Mouse (Mus musculus) pancreas, adult 10 weeks (tissue): ENCODE measurements around the gene Sigmar1. TPM values are rescaled to one million over a fixed set of nuclear protein-coding genes. Genes with fewer than 3 reads are reported as not detected.

ENCODE experiments used
- polyA plus RNA-seq: library from polyadenylated mRNA; stranded (reverse); fragments of 350-450 nt; fragmentation: Illumina TruSeq; extraction: RNeasy Lipid Tissue Mini Kit (QIAGEN cat#74804); gene quantifications from one replicate; pipeline ENCODE4 v1.2.3, GENCODE M21; 2015; ENCODE audit warnings: low read depth, low replicate concordance; ENCODE audit not compliant: insufficient read depth

The Sigmar1 gene
- polyA plus RNA-seq, result 12.5 TPM

DNA sequence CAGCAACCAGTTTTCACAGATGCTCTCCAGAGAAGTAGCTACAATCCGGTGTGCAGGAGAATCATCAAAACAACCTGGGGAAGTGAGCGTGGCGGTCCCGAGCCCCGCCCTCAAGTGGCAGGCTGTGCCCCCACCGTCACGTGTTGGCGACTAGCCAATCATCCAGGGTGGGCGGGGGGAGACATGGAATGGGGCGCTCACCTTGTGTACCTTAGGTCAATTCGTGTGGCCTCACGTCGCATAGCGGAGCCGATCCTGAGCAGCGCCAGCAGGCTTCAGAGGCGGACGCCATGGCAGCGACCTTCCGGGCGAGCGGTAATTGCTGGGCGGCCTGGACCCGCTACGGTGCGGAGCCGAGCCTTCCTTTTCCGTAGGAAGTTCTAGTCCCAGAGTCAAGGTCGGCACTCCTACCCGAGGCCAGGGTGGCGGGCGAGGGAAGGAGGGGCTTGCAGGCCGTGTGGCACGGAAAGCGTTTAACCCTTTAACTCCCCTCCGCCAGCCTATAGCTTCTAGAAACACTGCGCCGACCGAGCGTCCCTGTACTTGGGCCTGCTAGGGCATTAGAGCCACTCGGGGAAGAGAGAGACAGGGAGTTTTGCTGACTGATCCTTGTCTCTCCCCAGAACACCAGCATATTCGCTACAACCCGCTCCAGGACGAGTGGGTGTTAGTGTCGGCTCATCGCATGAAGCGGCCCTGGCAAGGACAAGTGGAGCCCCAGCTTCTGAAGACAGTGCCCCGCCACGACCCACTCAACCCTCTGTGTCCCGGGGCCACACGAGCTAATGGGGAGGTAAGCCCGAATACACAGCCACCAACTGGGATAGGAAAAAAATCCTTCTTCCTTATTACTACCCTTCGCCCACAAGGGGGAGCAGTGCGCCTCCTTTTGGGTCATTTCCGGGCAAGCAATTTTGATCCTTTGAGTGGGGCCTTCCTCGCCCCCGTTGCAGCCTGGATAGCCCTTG lies at the start of gene Sigmar1:
Sigmar1 (minus strand) TSS at position 820 of the 968 bp plus-strand sequence.

DNA sequence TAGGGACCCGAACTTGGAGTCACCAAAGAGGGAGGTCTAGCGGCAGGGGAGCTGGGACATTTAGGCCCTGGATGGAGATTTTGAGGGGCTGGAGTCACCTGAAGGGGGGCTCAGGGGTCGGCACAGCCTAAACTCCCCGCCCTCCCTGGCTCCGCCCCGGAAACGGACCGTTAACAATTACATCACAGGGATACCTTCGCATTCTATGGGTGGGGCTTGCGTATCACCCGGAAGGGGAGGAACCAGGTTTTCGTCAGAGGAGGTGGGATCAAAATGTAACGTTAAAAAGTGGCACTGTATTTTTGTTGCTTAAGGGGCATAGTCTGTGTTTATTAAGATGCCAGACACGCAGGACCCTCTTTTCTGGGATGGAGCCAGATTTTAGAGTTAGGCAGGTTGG lies 18.0 kb upstream of the Sigmar1 start, which contains the start of gene Ccl27a:
Ccl27a (minus strand) TSS at position 246 of the 400 bp plus-strand sequence.

DNA sequence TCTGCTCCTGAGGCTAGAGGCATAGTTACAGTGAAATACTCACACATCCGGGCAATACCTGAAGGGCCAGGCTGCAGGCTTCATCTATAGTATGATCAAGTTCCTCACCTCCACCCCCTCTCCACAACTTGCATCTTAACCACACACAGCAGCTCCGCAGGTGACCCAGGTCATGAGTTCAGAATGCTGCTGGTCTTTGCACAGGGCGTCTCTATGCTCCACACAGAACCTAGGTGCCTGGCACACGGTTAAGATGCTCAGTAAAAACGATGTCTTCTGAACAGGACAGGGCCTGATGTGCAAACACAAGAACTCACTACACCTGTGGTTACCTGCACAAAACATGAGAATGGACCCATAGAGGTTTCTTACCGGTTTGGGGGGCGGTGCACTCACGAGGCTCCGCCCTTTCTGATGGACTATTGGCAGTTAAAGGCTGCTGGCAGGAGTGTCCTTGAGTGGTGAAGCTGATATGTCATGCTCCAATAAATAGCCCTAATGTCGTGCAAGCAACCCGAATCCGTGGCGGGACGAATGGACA lies 1.1 kb downstream of the Sigmar1 start, which contains the start of gene Galt:
Galt (plus strand) TSS at position 432 of the 541 bp plus-strand sequence.

DNA sequence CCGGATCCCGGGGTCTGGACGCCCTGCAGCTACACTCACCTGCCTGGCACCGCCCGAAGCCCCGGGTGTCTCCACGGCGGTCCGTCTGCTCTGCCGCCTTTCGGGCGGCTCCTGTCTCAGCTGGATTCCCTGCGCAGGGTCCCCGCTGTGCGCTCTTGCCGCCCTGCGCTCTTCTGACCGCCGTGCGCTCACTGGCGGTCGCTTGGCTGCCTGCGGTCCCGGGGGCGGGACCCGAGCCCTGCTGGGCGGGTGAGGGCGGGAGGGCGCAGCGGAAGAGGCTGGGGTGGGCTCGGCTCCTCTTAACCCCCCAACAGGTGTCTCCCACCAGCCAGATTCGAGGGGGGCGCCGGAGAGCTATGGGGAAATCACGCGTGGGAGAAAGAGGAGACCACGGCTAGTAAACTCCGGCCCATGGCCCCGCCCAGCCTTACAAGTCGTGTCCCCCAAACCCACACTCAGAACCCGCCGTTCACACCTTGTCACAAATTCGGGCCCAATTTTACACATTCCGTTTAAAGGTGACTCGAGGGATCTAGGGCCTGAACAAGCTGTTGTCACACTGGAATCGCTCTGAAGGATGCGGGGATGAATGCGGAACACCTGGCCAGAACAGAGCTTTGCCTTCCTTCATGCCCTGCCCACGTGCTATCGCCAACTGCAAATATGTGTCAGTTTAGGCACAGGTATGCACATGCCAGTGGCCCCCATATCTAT lies 24.7 kb downstream of the Sigmar1 start, which contains the start of gene Arid3c:
Arid3c (minus strand) TSS at position 91 of the 714 bp plus-strand sequence.

DNA sequence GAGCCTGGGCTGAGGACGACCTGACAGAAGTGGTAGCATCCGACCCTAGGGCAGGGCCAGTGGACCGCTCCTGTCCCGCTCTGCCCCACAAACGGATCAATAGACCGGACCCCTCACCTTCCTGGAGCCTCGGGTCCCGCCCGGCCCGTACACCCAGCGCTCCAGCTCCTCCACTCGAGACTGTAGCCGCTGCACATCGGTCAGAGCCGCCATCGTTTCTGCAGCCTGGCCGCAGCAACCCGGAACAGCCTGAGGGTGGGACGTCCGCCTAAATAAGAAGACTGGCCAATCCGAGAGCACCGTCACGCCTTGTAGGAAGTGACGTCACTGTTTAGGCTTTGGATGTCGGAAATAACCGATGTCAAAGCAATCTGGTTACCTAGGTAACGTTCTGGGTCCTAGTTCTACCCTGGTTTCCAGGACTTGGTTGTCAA lies 33.0 kb downstream of the Sigmar1 start, which contains the start of gene Dctn3:
Dctn3 (minus strand) TSS at position 253 of the 434 bp plus-strand sequence.

DNA sequence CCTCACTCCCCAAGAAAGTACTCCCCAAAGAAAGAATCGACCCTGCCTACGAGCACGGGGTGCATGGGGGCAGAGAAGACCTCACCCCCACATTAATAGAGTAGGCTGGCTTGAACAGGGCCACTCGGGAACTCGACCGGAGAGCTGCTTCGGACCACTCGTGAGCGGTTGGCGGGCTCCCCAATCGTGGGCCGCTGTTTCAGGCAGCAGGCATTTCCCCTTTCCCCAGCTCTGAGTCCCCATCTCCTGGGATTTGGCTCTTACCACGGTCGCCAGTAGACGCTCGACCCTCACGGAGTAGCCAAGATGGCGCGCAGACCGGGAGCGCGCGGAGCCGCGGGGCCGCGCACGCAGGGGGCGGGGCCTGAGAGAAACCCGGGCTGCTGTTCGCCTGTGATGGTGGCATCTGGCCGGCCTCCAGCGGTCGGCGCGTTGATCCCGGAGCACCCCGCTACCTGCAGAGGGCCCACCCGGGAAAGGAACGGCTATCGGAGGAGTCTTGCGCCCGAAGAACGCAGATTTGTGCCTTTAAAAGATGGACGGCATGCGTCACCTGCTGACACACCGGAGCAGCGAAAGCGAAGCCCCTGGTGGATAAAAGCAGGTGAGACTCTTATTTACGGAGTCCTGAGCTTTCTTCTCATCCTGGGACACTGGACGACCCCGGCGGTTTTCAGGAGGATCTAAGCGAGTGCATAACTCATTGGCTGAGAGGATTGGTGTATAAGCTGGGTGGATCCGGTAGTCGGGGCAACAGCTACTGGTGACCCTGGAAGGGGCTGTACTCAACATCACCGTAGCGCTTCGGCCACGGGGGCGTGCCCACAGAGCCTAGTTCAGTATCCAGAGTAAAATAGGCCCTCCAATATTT lies 42.5 kb downstream of the Sigmar1 start, which contains the start of gene Rpp25l:
Rpp25l (minus strand) TSS at position 338 of the 871 bp plus-strand sequence.

DNA sequence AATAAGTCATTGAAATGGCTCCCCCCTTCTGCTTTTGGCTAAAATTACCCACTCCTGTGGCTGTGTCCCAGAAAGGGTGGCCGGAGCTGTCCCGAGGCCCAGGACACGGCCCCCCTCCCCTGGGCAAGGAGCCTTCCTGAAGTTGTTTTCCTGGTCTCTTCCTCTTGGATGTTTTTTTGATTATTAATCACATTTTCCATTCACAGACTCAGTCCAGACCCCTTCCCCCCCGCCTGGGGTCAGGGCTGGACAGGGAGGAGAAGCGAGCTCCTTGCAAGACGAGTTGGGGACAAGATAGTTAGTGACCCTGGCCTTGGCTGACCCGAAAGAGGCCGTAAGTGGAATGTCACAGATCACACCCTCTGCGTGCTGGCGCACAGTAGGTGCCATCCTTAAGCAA lies 56.2 kb downstream of the Sigmar1 start, which contains the start of gene Il11ra1:
Il11ra1 (plus strand) TSS at position 207 of the 400 bp plus-strand sequence.

DNA sequence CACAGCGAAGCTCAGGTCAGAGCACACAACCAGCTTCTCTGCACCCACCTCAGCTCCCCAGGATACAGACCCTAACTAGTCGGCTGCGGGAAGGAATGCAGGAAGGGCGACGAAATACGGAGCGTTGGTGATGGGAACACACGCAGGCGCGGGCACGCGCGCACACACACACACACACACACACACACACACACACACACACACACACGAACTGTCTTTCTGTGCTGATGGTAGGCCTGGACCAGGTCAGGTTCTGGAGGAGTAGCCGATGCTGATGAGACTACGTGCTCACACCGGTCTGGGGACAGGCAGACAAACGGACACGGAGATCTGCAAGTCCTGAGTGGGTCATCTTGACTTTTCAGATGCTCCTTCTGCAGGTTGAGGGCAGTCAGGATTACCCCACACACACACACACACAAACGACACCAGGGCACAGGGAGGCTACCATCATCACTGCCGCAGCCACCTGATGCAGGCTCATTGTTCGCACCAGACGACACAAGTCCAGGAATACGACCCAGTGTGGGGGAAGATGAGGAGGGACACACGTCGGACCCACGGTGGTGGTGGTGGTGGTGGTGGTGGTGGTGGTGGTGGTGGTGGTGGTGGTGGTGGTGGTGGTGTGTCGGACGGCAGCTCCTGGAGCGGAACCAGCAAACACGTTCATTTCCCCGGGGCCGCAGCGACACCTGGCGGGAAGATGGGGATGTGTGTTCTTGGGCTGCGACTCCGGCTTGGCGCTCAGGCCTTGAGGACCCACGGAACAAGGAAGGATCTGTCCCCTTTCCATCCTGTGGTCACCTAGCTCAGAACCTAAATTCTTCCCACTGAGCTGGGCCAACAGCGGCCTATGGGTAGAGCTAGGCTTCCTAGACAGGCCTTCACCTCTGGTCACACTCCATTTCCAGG lies 58.8 kb downstream of the Sigmar1 start, which contains the start of gene Cntfr:
Cntfr (minus strand) TSS at position 160 of the 912 bp plus-strand sequence.

Other genes starting within 250 kb of the Sigmar1 start
- gene 1110017D15Rik, start 238.8 kb downstream of the Sigmar1 start, polyA plus RNA-seq, result not detected
- gene Fam219a, start 186.6 kb downstream of the Sigmar1 start, polyA plus RNA-seq, result 8.8 TPM
- 0.72 TPM for gene Dnaic1, start 186.4 kb downstream of the Sigmar1 start, polyA plus RNA-seq
- 5.9 TPM for gene Enho, start 115.8 kb downstream of the Sigmar1 start, polyA plus RNA-seq
- gene Cntfr, start 59.1 kb downstream of the Sigmar1 start, polyA plus RNA-seq, result 2.7 TPM
- 70.9 TPM for gene Il11ra1, start 56.2 kb downstream of the Sigmar1 start, polyA plus RNA-seq
- gene Rpp25l, start 42.6 kb downstream of the Sigmar1 start, polyA plus RNA-seq, result 14.3 TPM
- gene Dctn3, start 33.0 kb downstream of the Sigmar1 start, polyA plus RNA-seq, result 13.2 TPM
- not detected for gene Arid3c, start 25.0 kb downstream of the Sigmar1 start, polyA plus RNA-seq
- gene Galt, start 929 bp downstream of the Sigmar1 start, polyA plus RNA-seq, result 16.1 TPM
- gene Ccl27a, start 18.1 kb upstream of the Sigmar1 start, polyA plus RNA-seq, result 9.6 TPM
- not detected for gene Gm21541, start 147.5 kb upstream of the Sigmar1 start, polyA plus RNA-seq
- gene Gm20878, start 185.4 kb upstream of the Sigmar1 start, polyA plus RNA-seq, result not detected
- 0.24 TPM for gene Fam205a4, start 209.9 kb upstream of the Sigmar1 start, polyA plus RNA-seq